Mouse (Mus musculus): Measurements from ENCODE around the gene Ebf1. TPM values are rescaled to one million over a fixed set of nuclear protein-coding genes. Genes with fewer than 3 reads are reported as not detected.

Gene Ebf1
- polyA plus RNA-seq, 1 experiment from 2014 or later = 7.9 TPM

GRCm38 (mm10) chr11:44756321-44756720 is 139.2 kb downstream of the Ebf1 start:
- no peak overlapping the region for H3K9ac ChIP-seq (ENCODE audit: low read depth, low read length)
- H3K27ac ChIP-seq (ENCODE audit: low read length) = no peak overlapping the region
- 87% methylated on average over 7 of the region's 7 CpGs for WGBS
- 0 out of 2 replicates have a peak, but pooled peaks cover 4% of the 10 kb centered on the region for H3K4me1 ChIP-seq (ENCODE audit: control insufficient read depth, insufficient read depth, low read length)
- no peaks in the 10 kb centered on the region for H3K27me3 ChIP-seq (replicated peaks; ENCODE audit: control insufficient read depth, insufficient read depth, low read length)
- no peaks in the 10 kb centered on the region for H3K9me3 ChIP-seq (ENCODE audit: control insufficient read depth, low read length)
- H3K36me3 ChIP-seq (ENCODE audit: control insufficient read depth, insufficient read depth, low read length) = no peaks in the 10 kb centered on the region
- no peak overlapping the region for H3K4me2 ChIP-seq (ENCODE audit: low read depth, low read length)
- ATAC-seq = no peak
- no peak overlapping the region for H3K4me3 ChIP-seq (ENCODE audit: low read length)

GRCm38 (mm10) chr11:44758857-44759256 is 141.7 kb downstream of the Ebf1 start:
- WGBS = 56% methylated on average over 4 of the region's 4 CpGs
- ATAC-seq = no peak
- no peak overlapping the region for H3K4me2 ChIP-seq (ENCODE audit: low read depth, low read length)

GRCm38 (mm10) chr11:44761128-44761996 is 144.2 kb downstream of the Ebf1 start:
- Histone ChIP-seq H3K4me1 (ENCODE audit: control insufficient read depth, insufficient read depth, low read length) (0 out of 2 replicates have a peak, but pooled peaks cover 6% of the 10 kb centered on the region), H3K4me3 (ENCODE audit: low read length) (peak overlapping the region; percentile 9; the same call in 1 of the 2 replicates), H3K27me3 (replicated peaks; ENCODE audit: control insufficient read depth, insufficient read depth, low read length) (no peaks in the 10 kb centered on the region), H3K27ac (ENCODE audit: low read length) (no peak overlapping the region), H3K9ac (ENCODE audit: low read depth, low read length) (no peak overlapping the region; the same call in 1 of the 2 replicates), H3K4me2 (ENCODE audit: low read depth, low read length) (peak overlapping the region; percentile 43), H3K9me3 (ENCODE audit: control insufficient read depth, low read length) (no peaks in the 10 kb centered on the region), H3K36me3 (ENCODE audit: control insufficient read depth, insufficient read depth, low read length) (no peaks in the 10 kb centered on the region)
- no peak for ATAC-seq
- WGBS = 18% methylated on average over 20 of the region's 20 CpGs

More at GRCm38 (mm10) chr11:44758857-44759256, 141.7 kb downstream of the Ebf1 start:
- no peaks in the 10 kb centered on the region for H3K36me3 ChIP-seq (ENCODE audit: control insufficient read depth, insufficient read depth, low read length)
- no peaks in the 10 kb centered on the region for H3K9me3 ChIP-seq (ENCODE audit: control insufficient read depth, low read length)
- 0 out of 2 replicates have a peak, but pooled peaks cover 6% of the 10 kb centered on the region for H3K4me1 ChIP-seq (ENCODE audit: control insufficient read depth, insufficient read depth, low read length)
- H3K27me3 ChIP-seq (replicated peaks; ENCODE audit: control insufficient read depth, insufficient read depth, low read length) = no peaks in the 10 kb centered on the region
- H3K27ac ChIP-seq (ENCODE audit: low read length) = no peak overlapping the region
- no peak overlapping the region for H3K9ac ChIP-seq (ENCODE audit: low read depth, low read length)
- H3K4me3 ChIP-seq (ENCODE audit: low read length) = no peak overlapping the region

- H3K27ac ChIP-seq (ENCODE audit: low read length) = no peak overlapping the region
- no peaks in the 10 kb centered on the region for H3K36me3 ChIP-seq (ENCODE audit: control insufficient read depth, insufficient read depth, low read length)
- no peak overlapping the region for H3K4me2 ChIP-seq (ENCODE audit: low read depth, low read length)
- 0 out of 2 replicates have a peak, but pooled peaks cover 6% of the 10 kb centered on the region for H3K4me1 ChIP-seq (ENCODE audit: control insufficient read depth, insufficient read depth, low read length)
- no peaks in the 10 kb centered on the region for H3K9me3 ChIP-seq (ENCODE audit: control insufficient read depth, low read length)
- no peaks in the 10 kb centered on the region for H3K27me3 ChIP-seq (replicated peaks; ENCODE audit: control insufficient read depth, insufficient read depth, low read length)
- H3K4me3 ChIP-seq (ENCODE audit: low read length) = no peak overlapping the region
- no peak overlapping the region for H3K9ac ChIP-seq (ENCODE audit: low read depth, low read length)
- ATAC-seq = no peak
- WGBS = 77% methylated on average over 7 of the region's 7 CpGs
These were observed 147.1 kb downstream of the Ebf1 start for GRCm38 (mm10) chr11:44763992-44764835.

- Histone ChIP-seq H3K4me3 (ENCODE audit: low read length) (no peak overlapping the region), H3K9ac (ENCODE audit: low read depth, low read length) (no peak overlapping the region), H3K9me3 (ENCODE audit: control insufficient read depth, low read length) (no peaks in the 10 kb centered on the region), H3K36me3 (ENCODE audit: control insufficient read depth, insufficient read depth, low read length) (no peaks in the 10 kb centered on the region), H3K4me1 (ENCODE audit: control insufficient read depth, insufficient read depth, low read length) (0 out of 2 replicates have a peak, but pooled peaks cover 6% of the 10 kb centered on the region), H3K4me2 (ENCODE audit: low read depth, low read length) (no peak overlapping the region), H3K27ac (ENCODE audit: low read length) (no peak overlapping the region), H3K27me3 (replicated peaks; ENCODE audit: control insufficient read depth, insufficient read depth, low read length) (no peaks in the 10 kb centered on the region)
- 77% methylated on average over 11 of the region's 11 CpGs for WGBS
- no peak for ATAC-seq
These were observed 147.9 kb downstream of the Ebf1 start for GRCm38 (mm10) chr11:44764988-44765387.

- Histone ChIP-seq H3K36me3 (ENCODE audit: control insufficient read depth, insufficient read depth, low read length) (no peaks in the 10 kb centered on the region), H3K4me1 (ENCODE audit: control insufficient read depth, insufficient read depth, low read length) (0 out of 2 replicates have a peak, but pooled peaks cover 2% of the 10 kb centered on the region), H3K9me3 (ENCODE audit: control insufficient read depth, low read length) (no peaks in the 10 kb centered on the region), H3K4me2 (ENCODE audit: low read depth, low read length) (no peak overlapping the region), H3K27me3 (replicated peaks; ENCODE audit: control insufficient read depth, insufficient read depth, low read length) (no peaks in the 10 kb centered on the region), H3K27ac (ENCODE audit: low read length) (no peak overlapping the region), H3K4me3 (ENCODE audit: low read length) (no peak overlapping the region), H3K9ac (ENCODE audit: low read depth, low read length) (no peak overlapping the region)
- WGBS = 40% methylated on average over 5 of the region's 5 CpGs
- no peak for ATAC-seq
These were observed 149.1 kb downstream of the Ebf1 start for GRCm38 (mm10) chr11:44766246-44766645.

GRCm38 (mm10) chr11:44767322-44767721 is 150.2 kb downstream of the Ebf1 start:
- H3K4me2 ChIP-seq (ENCODE audit: low read depth, low read length) = no peak overlapping the region
- ATAC-seq = no peak
- H3K27me3 ChIP-seq (replicated peaks; ENCODE audit: control insufficient read depth, insufficient read depth, low read length) = no peaks in the 10 kb centered on the region
- no peak overlapping the region for H3K27ac ChIP-seq (ENCODE audit: low read length)
- no peaks in the 10 kb centered on the region for H3K4me1 ChIP-seq (ENCODE audit: control insufficient read depth, insufficient read depth, low read length)
- H3K4me3 ChIP-seq (ENCODE audit: low read length) = no peak overlapping the region
- H3K36me3 ChIP-seq (ENCODE audit: control insufficient read depth, insufficient read depth, low read length) = no peaks in the 10 kb centered on the region
- WGBS = 31% methylated on average over 3 of the region's 3 CpGs
- H3K9ac ChIP-seq (ENCODE audit: low read depth, low read length) = no peak overlapping the region
- no peaks in the 10 kb centered on the region for H3K9me3 ChIP-seq (ENCODE audit: control insufficient read depth, low read length)

GRCm38 (mm10) chr11:44768346-44768745 is 151.2 kb downstream of the Ebf1 start:
- 53% methylated on average over 5 of the region's 5 CpGs for WGBS
- Histone ChIP-seq H3K27ac (ENCODE audit: low read length) (no peak overlapping the region), H3K9me3 (ENCODE audit: control insufficient read depth, low read length) (no peaks in the 10 kb centered on the region), H3K4me1 (ENCODE audit: control insufficient read depth, insufficient read depth, low read length) (no peaks in the 10 kb centered on the region), H3K9ac (ENCODE audit: low read depth, low read length) (no peak overlapping the region), H3K4me2 (ENCODE audit: low read depth, low read length) (no peak overlapping the region), H3K36me3 (ENCODE audit: control insufficient read depth, insufficient read depth, low read length) (no peaks in the 10 kb centered on the region), H3K4me3 (ENCODE audit: low read length) (no peak overlapping the region), H3K27me3 (replicated peaks; ENCODE audit: control insufficient read depth, insufficient read depth, low read length) (no peaks in the 10 kb centered on the region)
- no peak for ATAC-seq

GRCm38 (mm10) chr11:44770989-44771564 is 154.0 kb downstream of the Ebf1 start:
- H3K4me1 ChIP-seq (ENCODE audit: control insufficient read depth, insufficient read depth, low read length) = no peaks in the 10 kb centered on the region
- H3K4me3 ChIP-seq (ENCODE audit: low read length) = no peak overlapping the region
- H3K9ac ChIP-seq (ENCODE audit: low read depth, low read length) = no peak overlapping the region
- 76% methylated on average over 11 of the region's 11 CpGs for WGBS
- no peaks in the 10 kb centered on the region for H3K9me3 ChIP-seq (ENCODE audit: control insufficient read depth, low read length)
- no peaks in the 10 kb centered on the region for H3K36me3 ChIP-seq (ENCODE audit: control insufficient read depth, insufficient read depth, low read length)
- no peak overlapping the region for H3K27ac ChIP-seq (ENCODE audit: low read length)
- no peak overlapping the region for H3K4me2 ChIP-seq (ENCODE audit: low read depth, low read length)
- no peaks in the 10 kb centered on the region for H3K27me3 ChIP-seq (replicated peaks; ENCODE audit: control insufficient read depth, insufficient read depth, low read length)
- ATAC-seq = no peak
